Mouse (Mus musculus): Measurements from ENCODE around the gene Myo16.
A peak's percentile ranks its signal among the peaks of the same experiment; 100 is the strongest.

Gene Myo16

DNA sequence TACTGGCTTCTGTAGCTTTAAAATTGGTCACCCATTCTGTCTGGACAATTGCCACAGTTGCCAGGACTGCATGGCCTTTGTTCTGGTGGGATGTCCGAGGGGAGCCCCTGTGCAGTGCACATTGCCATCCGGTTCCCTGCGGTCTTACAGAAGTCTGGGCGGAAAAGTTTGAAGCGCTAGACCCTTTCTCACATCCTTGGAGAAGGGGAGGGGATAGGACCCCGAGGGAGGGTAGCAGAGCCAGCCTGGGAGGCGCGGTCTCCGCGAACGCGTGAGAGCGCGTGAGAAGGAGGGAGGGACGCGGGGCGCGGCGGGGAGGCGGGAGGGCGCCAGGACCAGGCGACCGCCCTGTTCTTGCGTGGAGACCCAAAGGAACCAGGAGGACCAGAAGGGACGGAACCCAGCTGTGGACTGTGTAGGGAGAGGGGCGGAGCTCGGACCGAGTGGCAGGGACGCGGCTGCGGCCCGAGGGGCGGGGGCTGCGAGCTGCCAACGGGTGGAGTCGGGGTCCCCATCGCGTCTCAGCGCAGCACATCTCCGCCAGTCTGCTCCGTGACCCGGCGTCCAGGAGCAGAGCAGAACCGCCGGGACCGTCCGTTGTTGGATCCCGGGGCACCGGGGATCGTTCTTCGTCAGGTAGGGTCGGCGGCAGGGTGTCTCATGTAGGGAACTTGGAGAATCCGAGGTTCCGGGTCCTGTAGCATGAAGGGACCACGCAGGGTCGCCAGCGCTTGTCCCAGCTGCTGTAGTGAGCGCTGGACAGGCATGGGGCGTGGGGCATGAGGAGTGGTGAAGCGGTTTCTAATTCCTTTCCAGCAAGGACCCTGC lies at the start of gene Myo16:
Gene Myo16, plus strand, starts transcription at position 301 of the 828 bp plus-strand sequence.
- peak; percentile 18 for DNase-seq (ENCODE audit: extremely low spot score, low read depth, low spot score)

- no peak for DNase-seq (ENCODE audit: extremely low spot score, low read depth, low spot score)
Measured at GRCm38 (mm10) chr8:10108516-10109271, 45.0 kb upstream of the Myo16 start.

DNA sequence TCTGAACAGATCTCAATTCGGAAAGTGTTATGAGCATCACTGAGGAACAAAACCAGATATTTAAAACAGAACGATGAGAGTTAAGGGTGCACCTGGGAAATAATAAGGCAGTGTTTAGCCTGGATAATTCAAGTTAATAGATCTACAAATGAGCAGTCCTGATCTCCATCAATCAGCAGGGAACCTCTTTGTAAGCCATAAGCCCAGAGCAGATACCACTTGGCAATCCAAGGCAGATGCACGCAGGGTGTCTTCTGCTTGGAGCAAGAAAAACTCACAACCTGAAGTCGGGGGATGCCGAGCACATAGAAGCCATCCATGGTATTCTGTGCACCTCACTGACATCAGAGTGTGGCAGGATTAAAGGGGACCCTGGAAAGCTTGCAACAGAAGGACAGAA lies 31.0 kb upstream of the Myo16 start:
- DNase-seq (ENCODE audit: extremely low spot score, low read depth, low spot score) = no peak

GRCm38 (mm10) chr8:10123412-10123811 lies 30.3 kb upstream of the Myo16 start:
- no peak for DNase-seq (ENCODE audit: extremely low spot score, low read depth, low spot score)

DNA sequence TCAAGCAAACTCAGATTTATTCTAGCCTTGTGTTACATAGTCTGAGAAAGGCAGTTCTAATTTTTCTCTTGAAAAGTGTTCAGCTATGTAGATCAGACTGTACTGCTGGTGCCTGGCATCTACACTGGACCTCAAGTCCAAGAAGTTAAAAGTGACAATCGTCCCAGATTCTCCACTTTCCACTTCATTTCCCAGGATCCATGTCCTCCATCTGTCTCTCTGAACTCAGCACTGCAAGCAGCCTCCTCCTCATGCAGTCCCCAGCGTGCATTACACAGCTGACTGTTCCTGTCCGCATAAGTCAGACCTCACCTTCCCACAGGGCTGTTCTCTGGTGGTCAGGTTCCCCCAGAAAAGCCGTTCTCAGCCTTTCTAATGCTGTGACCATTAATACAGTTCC lies 28.0 kb upstream of the Myo16 start:
- DNase-seq (ENCODE audit: extremely low spot score, low read depth, low spot score) = no peak

- no peak for DNase-seq (ENCODE audit: extremely low spot score, low read depth, low spot score)
Measured at GRCm38 (mm10) chr8:10130513-10131414, 22.9 kb upstream of the Myo16 start.

DNA sequence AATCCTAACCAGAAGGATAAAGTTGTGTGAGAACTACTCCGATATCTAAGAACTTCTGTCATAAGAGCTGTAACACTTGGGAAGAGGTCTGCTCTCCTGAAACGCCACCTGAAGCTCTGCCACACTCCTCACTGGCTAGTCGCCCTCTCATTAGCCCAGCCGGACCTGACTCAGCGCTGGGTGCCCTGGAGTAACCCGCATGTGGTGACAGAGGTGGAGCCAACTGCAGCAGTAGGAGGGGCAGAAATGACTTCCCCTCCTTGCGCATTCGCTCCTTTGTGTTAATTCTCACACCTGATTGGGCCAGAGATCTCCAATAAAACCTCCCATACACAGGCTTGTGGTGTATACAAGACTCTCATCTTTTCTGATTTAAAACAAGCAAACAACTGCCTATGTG lies 14.2 kb upstream of the Myo16 start:
- DNase-seq (ENCODE audit: extremely low spot score, low read depth, low spot score) = no peak

DNA sequence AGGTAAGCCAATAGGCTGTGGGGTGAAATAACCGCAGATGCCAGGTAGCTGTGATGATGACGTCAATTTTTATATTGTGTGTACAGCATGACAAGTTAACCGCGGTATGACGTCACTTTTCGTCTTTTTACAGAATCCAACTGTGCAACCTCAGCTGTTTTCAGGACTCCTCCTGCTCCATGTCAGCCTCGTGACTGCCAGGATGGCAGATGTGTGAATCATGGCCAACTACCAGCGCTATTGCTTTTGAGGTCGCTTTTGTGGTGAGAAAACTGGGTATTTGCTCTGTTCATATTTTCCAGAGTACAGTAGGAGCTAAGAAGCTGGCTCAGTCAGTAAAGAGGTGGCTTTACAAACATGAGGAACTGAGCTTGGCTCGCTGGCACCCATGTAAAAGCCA lies 9.8 kb upstream of the Myo16 start:
- no peak for DNase-seq (ENCODE audit: extremely low spot score, low read depth, low spot score)

DNA sequence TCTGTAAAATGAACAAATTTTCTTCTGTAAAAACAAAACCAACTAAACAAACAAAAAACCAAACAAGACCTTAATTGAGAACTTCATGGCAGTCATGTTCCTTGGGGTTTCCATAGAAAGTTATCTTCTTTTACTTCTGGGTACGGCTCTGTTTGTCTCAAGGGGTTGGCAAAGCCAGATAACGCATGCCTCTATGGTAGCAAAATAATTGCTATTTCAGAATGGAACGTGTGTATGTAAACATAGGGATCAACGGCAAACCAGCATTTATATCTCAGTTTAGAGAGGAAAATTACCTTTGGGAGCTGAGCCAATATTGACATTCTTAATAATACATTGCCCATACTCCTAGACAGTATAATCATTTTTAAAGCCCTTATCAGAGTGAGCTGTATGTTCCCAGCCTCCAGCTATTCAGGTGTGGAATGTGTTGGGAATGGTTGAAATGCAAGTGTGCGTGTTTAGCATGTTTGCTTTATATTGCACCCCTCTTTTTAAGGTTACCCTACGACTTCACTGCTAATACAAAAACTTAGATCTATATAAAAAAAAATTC lies 1.9 kb upstream of the Myo16 start:
- no peak for DNase-seq (ENCODE audit: extremely low spot score, low read depth, low spot score)

- DNase-seq (ENCODE audit: extremely low spot score, low read depth, low spot score) = no peak
Measured at GRCm38 (mm10) chr8:10154439-10154745, 681 bp downstream of the Myo16 start.

GRCm38 (mm10) chr8:10155075-10155474 lies 1.4 kb downstream of the Myo16 start:
- DNase-seq (ENCODE audit: extremely low spot score, low read depth, low spot score) = no peak

GRCm38 (mm10) chr8:10161106-10161505 lies 7.4 kb downstream of the Myo16 start:
- DNase-seq (ENCODE audit: extremely low spot score, low read depth, low spot score) = no peak

GRCm38 (mm10) chr8:10164959-10165358 lies 11.2 kb downstream of the Myo16 start:
- DNase-seq (ENCODE audit: extremely low spot score, low read depth, low spot score) = no peak

DNA sequence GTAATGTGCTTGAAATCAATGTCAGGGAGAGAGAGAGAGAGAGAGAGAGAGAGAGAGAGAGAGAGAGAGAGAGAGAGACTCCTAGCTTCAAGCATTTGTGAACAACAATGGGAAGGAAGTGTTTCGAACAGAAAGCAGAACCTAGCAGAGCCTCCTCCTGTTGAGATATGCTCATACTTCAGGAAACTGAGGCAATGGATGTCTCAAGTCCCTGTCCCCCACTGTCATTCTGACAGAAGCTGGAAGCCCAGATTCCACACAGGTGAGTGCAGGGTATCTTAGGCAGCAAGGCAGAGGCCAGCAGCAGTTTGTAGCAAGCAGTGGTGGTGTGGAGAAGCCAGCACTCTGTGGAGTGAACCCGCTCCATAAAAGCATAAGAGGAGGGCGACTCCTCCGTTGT lies 14.6 kb downstream of the Myo16 start:
- DNase-seq (ENCODE audit: extremely low spot score, low read depth, low spot score) = no peak

- DNase-seq (ENCODE audit: extremely low spot score, low read depth, low spot score) = no peak
Measured at GRCm38 (mm10) chr8:10169894-10170293, 16.2 kb downstream of the Myo16 start.

DNA sequence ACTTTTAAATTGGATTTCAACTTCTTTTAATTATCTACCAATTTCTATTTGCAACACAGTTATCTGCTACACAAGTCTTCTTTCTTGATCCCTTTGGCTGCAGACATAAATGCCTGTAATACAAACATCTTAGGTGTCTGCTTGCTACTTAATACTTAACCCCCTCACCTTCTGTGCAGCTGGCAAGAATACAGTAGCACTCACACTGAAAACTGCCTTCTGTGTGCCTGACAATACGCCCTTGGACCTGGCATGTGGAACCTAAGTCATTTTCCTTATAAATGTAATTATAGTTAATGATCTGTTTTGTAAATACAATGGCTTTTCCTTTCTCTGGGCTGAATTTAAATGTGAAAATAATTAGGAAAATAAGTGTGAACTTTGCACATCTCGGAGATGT lies 17.6 kb downstream of the Myo16 start:
- no peak for DNase-seq (ENCODE audit: extremely low spot score, low read depth, low spot score)

DNA sequence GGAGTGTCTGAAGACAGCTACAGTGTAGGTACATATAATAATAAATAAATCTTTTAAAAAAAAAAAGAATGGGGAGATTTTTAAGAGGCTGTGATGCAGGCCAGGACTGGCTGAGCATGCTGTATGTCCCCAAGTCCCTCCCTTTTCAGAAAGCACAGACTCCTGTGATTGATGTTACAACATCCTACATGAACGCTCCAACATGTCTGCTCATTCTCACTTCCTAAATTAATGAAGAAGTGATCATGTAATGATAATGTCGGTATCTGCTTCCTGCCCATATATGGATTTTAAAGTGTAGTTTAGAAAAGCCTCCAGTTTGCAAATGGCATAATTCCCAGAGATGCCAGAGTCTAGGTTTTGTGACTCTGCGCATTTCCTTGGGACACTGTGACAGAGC lies 18.6 kb downstream of the Myo16 start:
- DNase-seq (ENCODE audit: extremely low spot score, low read depth, low spot score) = no peak

- DNase-seq (ENCODE audit: extremely low spot score, low read depth, low spot score) = no peak
Measured at GRCm38 (mm10) chr8:10173033-10173747, 19.5 kb downstream of the Myo16 start.

DNA sequence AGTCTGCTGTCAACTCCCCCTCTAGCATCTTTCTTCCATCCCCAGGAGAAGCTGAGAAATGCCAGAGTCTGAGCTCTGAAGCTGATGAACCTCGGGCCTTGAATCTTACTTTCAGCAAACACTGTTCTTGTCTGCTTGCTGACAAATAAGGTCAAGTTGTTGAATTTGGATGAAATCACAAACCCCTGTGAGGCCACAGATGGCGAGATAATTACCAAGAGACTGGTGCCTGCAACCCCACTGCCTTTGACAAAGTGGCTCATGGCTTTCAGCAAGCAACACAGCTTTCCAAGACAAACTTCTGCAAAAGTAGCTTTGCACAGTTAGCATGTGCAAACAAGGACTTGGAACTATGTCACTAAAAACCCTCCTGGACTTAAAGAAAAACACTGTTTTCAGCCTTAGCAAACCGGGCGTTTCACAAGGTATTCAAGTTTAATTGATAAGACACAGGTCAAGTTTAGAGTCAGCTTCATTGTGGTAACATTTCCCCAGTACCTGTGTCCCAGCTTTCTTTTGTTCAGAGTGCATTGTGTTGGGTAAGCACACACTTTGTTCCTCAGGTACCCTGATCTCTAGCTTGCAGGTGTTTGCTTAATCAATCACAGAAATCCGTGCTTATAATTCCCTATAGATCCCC lies 20.6 kb downstream of the Myo16 start:
- no peak for DNase-seq (ENCODE audit: extremely low spot score, low read depth, low spot score)

Measured in hindlimb bud, embryonic 11.5 days (tissue).